Mouse (Mus musculus) kidney, adult 2 months (tissue): ENCODE results near the gene Maml2.

ENCODE experiments used
- CTCF ChIP-seq: fragments of 200-500 bp; conservative IDR thresholded peaks from 2 replicates; pipeline ENCODE4 v1.5.1; 2011; ENCODE audit warnings: low read depth, mild to moderate bottlenecking, control low read depth, low read length, moderate library complexity, mixed read lengths; ENCODE audit not compliant: insufficient read depth, insufficient read length
- POLR2A ChIP-seq: fragments of 200-500 bp; IDR thresholded peaks from one replicate; pipeline ENCODE4 v1.6.1; 2011; ENCODE audit warnings: low read depth, low read length, control low read depth

DNA sequence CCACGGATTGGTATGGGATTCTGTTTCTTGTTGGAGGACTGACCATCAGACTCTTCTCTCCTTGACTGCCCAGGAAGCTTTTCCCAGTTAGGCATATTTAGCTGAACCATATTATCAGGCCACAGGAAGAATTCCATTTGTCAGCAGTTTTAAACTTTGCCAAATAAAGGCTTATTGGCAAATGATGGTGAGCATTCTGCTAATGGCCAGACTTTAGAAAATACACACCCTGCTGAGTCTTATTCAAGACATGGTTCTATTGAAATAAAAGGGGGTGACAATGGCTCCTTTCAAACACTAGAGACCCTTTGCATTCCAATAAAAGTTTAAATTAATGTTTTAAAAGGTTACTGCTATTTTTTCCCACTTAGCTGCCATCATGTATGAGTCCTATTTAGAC, 279.4 kb downstream of the Maml2 start:
- TF ChIP-seq CTCF (no peak), POLR2A (no peak)
